Mouse (Mus musculus): ENCODE measurements at regions not wholly inside any gene's neighbourhood (a gene's known extent, or its start where the extent isn't known, plus 50 kb on each side); places are given as distances from the start of the nearest gene placed in this dataset.

DNA sequence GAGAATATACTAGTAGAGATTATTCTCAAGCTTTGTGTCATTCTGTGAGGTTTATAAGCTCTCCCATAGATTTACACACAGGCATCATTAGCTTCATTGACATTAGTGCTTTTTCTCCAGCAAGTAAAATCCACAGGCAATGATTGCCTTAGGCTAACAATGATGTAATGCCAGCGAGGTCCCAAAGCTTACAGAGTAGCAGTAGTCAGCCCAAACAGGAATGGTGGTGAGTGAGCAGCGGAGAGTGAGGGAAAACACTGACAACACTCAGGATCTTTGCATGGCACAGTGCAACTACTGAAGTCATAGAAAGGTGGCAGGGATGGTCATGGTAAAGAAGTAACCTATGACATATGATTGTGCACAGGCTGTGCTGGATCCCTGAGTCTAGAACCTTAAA is 238.5 kb upstream of the Robo1 start:
- TF ChIP-seq GATA1 (IDR thresholded peaks at IDR 0.05; ENCODE audit: borderline replicate concordance, low read length) (no peak), FLI1 (IDR thresholded peaks at IDR 0.05; ENCODE audit: low read length) (no peak)

Measured in megakaryocyte, embryonic 14.5 days (primary cell).